Mouse (Mus musculus) brain, embryonic 14.5 days (tissue): ENCODE results near the gene Gsdmc4.

ENCODE experiments used
- CTCF ChIP-seq: fragments of 200-500 bp; IDR thresholded peaks from 2 replicates; pipeline ENCODE4 v1.5.1; 2012; ENCODE audit warnings: inconsistent platforms, mild to moderate bottlenecking, moderate library complexity, borderline replicate concordance; ENCODE audit not compliant: insufficient read depth, insufficient read length; ENCODE audit errors: extremely low read depth
- POLR2A ChIP-seq: fragments of 200-500 bp; IDR thresholded peaks from 2 replicates; pipeline ENCODE4 v1.6.1; 2012; ENCODE audit warnings: mild to moderate bottlenecking, inconsistent platforms, borderline replicate concordance; ENCODE audit not compliant: poor library complexity, insufficient read depth, insufficient read length, severe bottlenecking; ENCODE audit errors: extremely low read depth

GRCm38 (mm10) chr15:63957553-63957952 is 45.5 kb upstream of the Gsdmc4 start:
- TF ChIP-seq CTCF (no peak), POLR2A (no peak)
